In genomic region chr13:96010861-96011511, GRCm38 (mm10) we compare ENCODE assay signal across 8 mouse cellular contexts.
A peak's percentile ranks its signal among the peaks of the same experiment; 100 is the strongest.
DNase-seq lines count a peak whose midpoint lies in the region; ATAC-seq and TF ChIP-seq lines count a peak whose summit lies in the region.

No protein-coding gene starts in this region.

- H3K27ac ChIP-seq in heart, embryonic 15.5 days = no peak overlapping the region
- no peak overlapping the region for H3K27ac ChIP-seq in forebrain, postnatal 0 days (ENCODE audit: low read depth, low read length)
- H3K27ac ChIP-seq in midbrain, embryonic 12.5 days (replicated peaks) = no peak overlapping the region; the same call in 1 of the 2 replicates

- ATAC-seq in heart, embryonic 15.5 days (replicated peaks; ENCODE audit: insufficient number of reproducible peaks, insufficient read depth, low FRiP score, low read depth) = peak; percentile 60; the same call in 1 of the 2 replicates
- ATAC-seq in forebrain, postnatal 0 days = peak; percentile 59
- peak; percentile 60; the same call in 1 of the 2 replicates for ATAC-seq in midbrain, embryonic 12.5 days (ENCODE audit: low FRiP score, low read depth)
- no peak for ATAC-seq in monocyte, adult 5-6 weeks (replicated peaks; ENCODE audit: insufficient number of reproducible peaks, low FRiP score, low TSS enrichment, poor library complexity, severe bottlenecking)

- H3K4me3 ChIP-seq in heart, embryonic 15.5 days = no peak overlapping the region
- no peak overlapping the region for H3K4me3 ChIP-seq in forebrain, postnatal 0 days (ENCODE audit: low read depth, low read length)
- no peak overlapping the region for H3K4me3 ChIP-seq in midbrain, embryonic 12.5 days

- H3K9ac ChIP-seq in heart, embryonic 15.5 days = no peak overlapping the region
- no peak overlapping the region for H3K9ac ChIP-seq in forebrain, postnatal 0 days
- no peak overlapping the region for H3K9ac ChIP-seq in midbrain, embryonic 12.5 days (replicated peaks)

- no peak overlapping the region for H3K4me2 ChIP-seq in heart, embryonic 15.5 days
- H3K4me2 ChIP-seq in forebrain, postnatal 0 days (ENCODE audit: low read depth) = no peak overlapping the region
- no peak overlapping the region for H3K4me2 ChIP-seq in midbrain, embryonic 12.5 days (replicated peaks)

- no peaks in the 10 kb centered on the region for H3K27me3 ChIP-seq in heart, embryonic 15.5 days
- H3K27me3 ChIP-seq in forebrain, postnatal 0 days (ENCODE audit: insufficient read depth, low read length) = no peaks in the 10 kb centered on the region
- H3K27me3 ChIP-seq in midbrain, embryonic 12.5 days = no peaks in the 10 kb centered on the region

- H3K36me3 ChIP-seq in heart, embryonic 15.5 days = no peaks in the 10 kb centered on the region
- H3K36me3 ChIP-seq in forebrain, postnatal 0 days (ENCODE audit: insufficient read depth) = no peaks in the 10 kb centered on the region
- H3K36me3 ChIP-seq in midbrain, embryonic 12.5 days = no peaks in the 10 kb centered on the region

- WGBS in heart, embryonic 15.5 days = 31% methylated on average over 11 of the region's 11 CpGs
- 58% methylated on average over 11 of the region's 11 CpGs for WGBS in forebrain, postnatal 0 days
- 60% methylated on average over 11 of the region's 11 CpGs for WGBS in midbrain, embryonic 12.5 days

- no peak for DNase-seq in heart, postnatal 4 days
- peak; percentile 42 for DNase-seq in Muller cell, postnatal 12 days (ENCODE audit: inconsistent ontology term)
- no peak for DNase-seq in forebrain, postnatal 0 days
- DNase-seq in retina, embryonic 14.5 days (ENCODE audit: low spot score) = no peak
- no peak for DNase-seq in cerebellum, adult 11 months

- H3K9me3 ChIP-seq in heart, embryonic 15.5 days (replicated peaks) = no peaks in the 10 kb centered on the region
- H3K9me3 ChIP-seq in forebrain, postnatal 0 days (ENCODE audit: low read length) = no peaks in the 10 kb centered on the region
- no peaks in the 10 kb centered on the region for H3K9me3 ChIP-seq in midbrain, embryonic 12.5 days

- no peak for TF ChIP-seq CTCF in forebrain, postnatal 0 days (IDR thresholded peaks at IDR 0.05; ENCODE audit: low read depth)

- H3K4me1 ChIP-seq in heart, embryonic 15.5 days (replicated peaks) = no peaks in the 10 kb centered on the region
- H3K4me1 ChIP-seq in forebrain, postnatal 0 days (ENCODE audit: insufficient read depth) = no peaks in the 10 kb centered on the region
- H3K4me1 ChIP-seq in midbrain, embryonic 12.5 days = no peaks in the 10 kb centered on the region
